Mouse (Mus musculus): ENCODE results near the gene Ankrd24.

DNA sequence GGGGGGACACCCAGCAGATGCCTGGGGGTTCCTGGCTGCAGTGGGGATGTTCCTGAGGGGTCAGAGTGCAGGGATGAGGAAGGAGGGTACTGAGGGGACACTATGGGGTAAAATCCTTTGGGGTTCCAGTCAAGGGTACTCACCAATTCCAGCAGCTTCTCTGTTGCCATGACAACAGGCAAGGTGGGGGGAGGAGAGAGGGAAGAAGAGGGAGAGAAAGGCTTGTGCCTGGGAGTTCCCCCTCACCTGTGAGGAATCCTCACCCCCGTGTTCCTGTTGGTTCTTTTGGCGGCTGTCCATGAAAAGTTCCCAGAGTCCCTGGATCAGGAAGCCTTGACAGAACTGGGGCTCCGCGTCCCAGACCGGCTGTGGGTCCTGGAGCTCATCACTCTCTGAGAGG, 32.7 kb upstream of the Ankrd24 start:
- TF ChIP-seq CTCF (IDR thresholded peaks at IDR 0.05; ENCODE audit: low read depth) = no peak
- TF ChIP-seq EP300 (IDR thresholded peaks at IDR 0.05; ENCODE audit: low read depth) = no peak

Measured in liver, embryonic 14.5 days (tissue).